Mouse (Mus musculus): ENCODE measurements around the gene Fkbp1a.
A peak's percentile ranks its signal among the peaks of the same experiment; 100 is the strongest.

DNA sequence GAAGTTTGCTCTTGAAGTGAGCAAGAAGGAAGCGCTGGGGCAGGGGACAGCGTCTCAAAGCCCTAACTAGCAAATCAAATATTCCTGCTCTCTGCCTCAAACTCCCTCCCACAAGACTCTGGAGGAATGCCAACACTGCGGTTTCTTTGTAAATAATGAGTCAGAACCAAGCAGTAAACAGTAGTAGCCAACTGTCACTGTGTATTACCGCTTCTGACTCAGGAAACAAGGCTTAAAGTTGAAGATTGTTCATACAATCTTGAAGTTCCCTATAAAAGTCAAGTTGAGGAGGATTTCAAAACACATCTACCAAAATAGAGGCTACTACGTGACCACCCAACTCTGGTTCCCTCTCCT, 5.7 kb upstream of the Fkbp1a start:
- no peak for TF ChIP-seq CTCF (IDR thresholded peaks at IDR 0.05)
- peak; percentile 86 for TF ChIP-seq EP300 (IDR thresholded peaks at IDR 0.05)

Data from lung, postnatal 0 days (tissue).